Mouse (Mus musculus): ENCODE measurements around the gene 0610037L13Rik. TPM values are rescaled to one million over a fixed set of nuclear protein-coding genes. Genes with fewer than 3 reads are reported as not detected.
A peak's percentile ranks its signal among the peaks of the same experiment; 100 is the strongest.

The 0610037L13Rik gene
- 96.5 and 97.5 TPM in 2 replicates for polyA plus RNA-seq (2014; fragmentation: Nextera tagmentation; extraction: Ambion mirVana)

DNA sequence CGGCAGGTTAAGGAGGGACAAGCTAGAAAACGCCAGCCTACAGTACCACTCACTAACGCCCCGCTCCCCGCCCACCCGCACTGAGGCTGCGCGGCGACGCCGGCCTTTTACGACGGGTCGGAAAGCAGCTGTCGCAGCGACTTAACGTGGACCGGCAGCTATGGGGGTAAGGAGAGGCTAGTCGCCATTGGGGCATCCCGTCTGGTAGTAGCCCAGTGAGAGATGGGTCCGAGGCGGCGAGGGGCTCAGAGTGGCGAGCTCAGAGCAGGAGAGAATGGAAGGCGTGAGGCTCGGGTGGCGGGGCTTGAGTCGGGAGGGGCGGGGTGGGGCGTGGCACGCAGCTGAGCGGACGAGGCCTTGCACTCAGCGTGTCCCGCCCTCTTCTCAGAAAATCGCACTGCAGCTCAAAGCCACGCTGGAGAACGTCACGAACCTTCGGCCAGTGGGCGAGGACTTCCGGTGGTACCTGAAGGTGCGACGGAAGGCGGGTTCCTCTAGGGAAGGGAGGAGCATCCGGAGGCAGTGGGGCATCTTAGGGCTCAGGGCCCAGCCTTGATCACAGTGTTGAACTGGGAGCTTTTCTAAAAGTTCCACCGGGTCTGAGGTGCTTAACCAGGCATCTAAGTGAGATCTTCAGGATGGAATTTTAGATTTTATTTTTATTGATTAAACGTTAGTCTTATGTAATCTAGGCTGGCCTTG, at the start of gene 0610037L13Rik:
TSS of gene 0610037L13Rik (plus strand) at position 83 of the 702 bp plus-strand sequence.
- WGBS: under 1% methylated on average over 45 of the region's 48 CpGs
- H3K4me3 ChIP-seq (replicated peaks; ENCODE audit: low read length): peak within 1 kb of the TSS; percentile 47
- H3K27ac ChIP-seq: peak within 1 kb of the TSS; percentile 95
- peaks cover 52% of the 10 kb centered on the region for H3K36me3 ChIP-seq (replicated peaks; ENCODE audit: control insufficient read depth, insufficient read depth)
- no peaks in the 10 kb centered on the region for H3K9me3 ChIP-seq (ENCODE audit: control insufficient read depth, low read length)
- DNase-seq (ENCODE audit: low spot score): peak; percentile 92
- ATAC-seq (ENCODE audit: low FRiP score): peak; percentile 95
- peak within 1 kb of the TSS; percentile 82 for H3K4me2 ChIP-seq (replicated peaks)
- no peaks in the 10 kb centered on the region for H3K27me3 ChIP-seq (ENCODE audit: control insufficient read depth, insufficient read depth, low read length)
- peaks cover 11% of the 10 kb centered on the region; the same call in 1 of the 2 replicates for H3K4me1 ChIP-seq (replicated peaks; ENCODE audit: control insufficient read depth, insufficient read depth, low read length)
- peak within 1 kb of the TSS; percentile 67 for H3K9ac ChIP-seq

DNA sequence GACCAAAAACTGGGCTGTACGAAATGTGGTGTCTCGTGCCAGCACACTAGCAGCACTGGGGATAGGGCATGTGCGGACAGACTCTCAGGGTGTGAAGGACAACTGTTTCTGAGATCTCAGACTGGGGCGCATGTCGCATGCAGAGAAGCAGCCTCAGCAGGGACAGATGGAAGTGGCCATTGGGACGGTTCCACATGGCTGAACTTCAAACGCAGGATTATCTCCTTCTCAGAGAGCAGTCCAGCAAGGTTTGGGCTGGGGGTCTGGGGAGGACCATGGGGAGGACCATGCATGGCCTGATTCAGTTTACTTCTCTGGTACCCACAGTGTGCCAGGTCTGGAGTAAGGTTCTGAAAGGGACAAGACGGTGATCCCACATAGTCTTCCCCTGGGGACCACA, 45.9 kb upstream of the 0610037L13Rik start:
- Histone ChIP-seq H3K4me3 (replicated peaks; ENCODE audit: low read length) (no peak overlapping the region), H3K27ac (no peak overlapping the region), H3K36me3 (replicated peaks; ENCODE audit: control insufficient read depth, insufficient read depth) (peaks cover 35% of the 10 kb centered on the region), H3K4me1 (replicated peaks; ENCODE audit: control insufficient read depth, insufficient read depth, low read length) (peaks cover 7% of the 10 kb centered on the region; the same call in 1 of the 2 replicates), H3K4me2 (replicated peaks) (no peak overlapping the region), H3K9me3 (ENCODE audit: control insufficient read depth, low read length) (no peaks in the 10 kb centered on the region), H3K27me3 (ENCODE audit: control insufficient read depth, insufficient read depth, low read length) (no peaks in the 10 kb centered on the region), H3K9ac (no peak overlapping the region)
- no peak for ATAC-seq (ENCODE audit: low FRiP score)
- WGBS: 48% methylated on average over 8 of the region's 8 CpGs
- no peak for DNase-seq (ENCODE audit: low spot score)

DNA sequence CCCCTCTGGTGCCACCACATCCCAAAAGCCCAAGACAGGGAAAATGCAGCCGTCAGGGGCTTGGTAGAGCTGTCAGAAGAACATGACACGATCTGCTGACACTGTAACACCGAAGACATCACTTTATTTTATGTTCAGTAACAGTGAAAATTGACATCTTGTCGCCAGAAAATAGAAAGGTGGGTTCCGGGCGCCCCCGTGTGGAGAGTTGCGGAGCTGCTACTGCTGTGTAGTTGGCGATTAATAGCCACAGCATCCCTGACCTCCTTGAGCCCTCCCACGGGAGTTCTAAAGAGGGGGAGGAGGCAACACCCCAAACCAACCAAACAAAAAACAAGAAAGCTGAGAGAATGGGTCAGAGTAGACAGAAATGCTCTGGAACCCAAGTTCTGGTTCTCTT, 44.6 kb upstream of the 0610037L13Rik start:
- H3K4me3 ChIP-seq (replicated peaks; ENCODE audit: low read length): no peak overlapping the region
- no peak overlapping the region for H3K4me2 ChIP-seq (replicated peaks)
- DNase-seq (ENCODE audit: low spot score) (peak; percentile 88), ATAC-seq (ENCODE audit: low FRiP score) (no peak)
- peaks cover 48% of the 10 kb centered on the region for H3K36me3 ChIP-seq (replicated peaks; ENCODE audit: control insufficient read depth, insufficient read depth)
- H3K27me3 ChIP-seq (ENCODE audit: control insufficient read depth, insufficient read depth, low read length): no peaks in the 10 kb centered on the region
- 1% methylated on average over 10 of the region's 10 CpGs for WGBS
- no peaks in the 10 kb centered on the region; the same call in 1 of the 2 replicates for H3K4me1 ChIP-seq (replicated peaks; ENCODE audit: control insufficient read depth, insufficient read depth, low read length)
- no peaks in the 10 kb centered on the region for H3K9me3 ChIP-seq (ENCODE audit: control insufficient read depth, low read length)
- H3K27ac ChIP-seq: no peak overlapping the region
- no peak overlapping the region for H3K9ac ChIP-seq

DNA sequence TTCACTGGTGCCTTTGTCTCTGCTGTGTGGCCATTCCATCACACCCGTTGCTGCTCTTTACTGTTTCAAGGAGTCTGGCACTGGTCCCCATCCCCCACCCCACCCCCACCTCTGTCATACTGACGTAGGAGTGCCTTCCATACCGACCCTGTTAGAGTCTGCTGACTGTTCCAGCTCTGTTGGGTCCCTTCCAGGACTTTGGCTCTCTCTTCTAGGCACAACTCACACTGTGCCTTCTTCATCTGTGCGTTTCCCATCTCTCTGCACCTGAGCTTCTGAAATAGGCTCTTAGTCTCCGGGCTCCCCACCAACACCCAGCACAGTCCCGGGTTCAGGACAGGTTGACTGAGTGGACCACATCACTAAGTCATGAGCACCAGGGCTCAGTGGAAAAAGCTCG, 42.8 kb upstream of the 0610037L13Rik start:
- Histone ChIP-seq H3K36me3 (replicated peaks; ENCODE audit: control insufficient read depth, insufficient read depth) (peaks cover 66% of the 10 kb centered on the region), H3K9ac (no peak overlapping the region), H3K9me3 (ENCODE audit: control insufficient read depth, low read length) (no peaks in the 10 kb centered on the region), H3K27me3 (ENCODE audit: control insufficient read depth, insufficient read depth, low read length) (no peaks in the 10 kb centered on the region), H3K4me1 (replicated peaks; ENCODE audit: control insufficient read depth, insufficient read depth, low read length) (no peaks in the 10 kb centered on the region; the same call in 1 of the 2 replicates), H3K4me2 (replicated peaks) (no peak overlapping the region), H3K4me3 (replicated peaks; ENCODE audit: low read length) (no peak overlapping the region), H3K27ac (no peak overlapping the region)
- no peak for ATAC-seq (ENCODE audit: low FRiP score)
- no peak for DNase-seq (ENCODE audit: low spot score)
- 60% methylated on average over 7 of the region's 7 CpGs for WGBS

DNA sequence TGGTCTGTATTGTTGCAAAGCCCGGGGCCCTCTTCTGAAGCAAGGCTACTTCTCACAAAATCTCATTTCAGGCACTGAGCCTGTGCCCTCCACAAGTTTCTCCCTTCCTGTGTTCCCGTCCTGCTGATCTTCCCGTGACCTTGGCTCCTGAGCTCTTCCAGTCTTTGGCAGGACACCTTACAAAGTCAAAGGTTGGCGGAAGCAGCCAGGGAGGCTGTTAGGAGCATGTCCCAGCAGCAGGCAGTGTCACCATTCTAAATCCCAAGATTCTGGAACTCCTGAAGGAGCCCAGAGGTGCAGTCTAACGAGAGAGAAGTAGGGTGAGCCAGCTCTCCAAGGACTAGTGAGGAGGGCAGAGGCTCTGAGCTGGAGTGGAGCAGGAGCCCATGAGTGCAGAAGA, 41.1 kb upstream of the 0610037L13Rik start:
- ATAC-seq (ENCODE audit: low FRiP score): no peak
- no peaks in the 10 kb centered on the region for H3K9me3 ChIP-seq (ENCODE audit: control insufficient read depth, low read length)
- no peak overlapping the region for H3K4me2 ChIP-seq (replicated peaks)
- H3K27ac ChIP-seq: no peak overlapping the region
- H3K4me1 ChIP-seq (replicated peaks; ENCODE audit: control insufficient read depth, insufficient read depth, low read length): no peaks in the 10 kb centered on the region; the same call in 1 of the 2 replicates
- WGBS: 82% methylated on average over 5 of the region's 5 CpGs
- DNase-seq (ENCODE audit: low spot score): no peak
- H3K36me3 ChIP-seq (replicated peaks; ENCODE audit: control insufficient read depth, insufficient read depth): peaks cover 75% of the 10 kb centered on the region
- no peak overlapping the region for H3K4me3 ChIP-seq (replicated peaks; ENCODE audit: low read length)
- no peak overlapping the region for H3K9ac ChIP-seq
- H3K27me3 ChIP-seq (ENCODE audit: control insufficient read depth, insufficient read depth, low read length): no peaks in the 10 kb centered on the region

DNA sequence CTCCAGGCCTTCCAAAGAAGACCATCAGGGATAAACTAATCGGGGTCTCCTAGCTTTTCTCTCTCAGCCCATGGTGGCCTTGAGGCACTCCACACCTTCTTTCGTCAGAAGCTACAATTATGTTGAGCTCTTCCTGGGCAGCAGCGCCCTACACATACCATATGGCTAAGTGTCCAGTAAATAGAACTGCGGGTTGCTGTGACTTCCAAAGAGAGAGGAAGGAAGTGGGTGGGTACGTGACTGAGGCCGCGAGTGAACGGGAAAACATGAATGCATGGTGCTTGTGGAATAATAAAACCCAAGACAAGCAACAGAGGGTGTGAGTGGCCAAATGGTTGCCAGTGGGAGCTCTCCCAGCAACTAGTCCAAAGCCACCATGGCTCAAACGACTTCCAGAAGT, 40.0 kb upstream of the 0610037L13Rik start:
- Histone ChIP-seq H3K9me3 (ENCODE audit: control insufficient read depth, low read length) (no peaks in the 10 kb centered on the region), H3K36me3 (replicated peaks; ENCODE audit: control insufficient read depth, insufficient read depth) (peaks cover 80% of the 10 kb centered on the region), H3K4me2 (replicated peaks) (no peak overlapping the region), H3K4me1 (replicated peaks; ENCODE audit: control insufficient read depth, insufficient read depth, low read length) (no peaks in the 10 kb centered on the region; the same call in 1 of the 2 replicates), H3K27me3 (ENCODE audit: control insufficient read depth, insufficient read depth, low read length) (no peaks in the 10 kb centered on the region), H3K9ac (no peak overlapping the region), H3K4me3 (replicated peaks; ENCODE audit: low read length) (no peak overlapping the region), H3K27ac (no peak overlapping the region)
- no peak for ATAC-seq (ENCODE audit: low FRiP score)
- 86% methylated on average over 9 of the region's 9 CpGs for WGBS
- no peak for DNase-seq (ENCODE audit: low spot score)

DNA sequence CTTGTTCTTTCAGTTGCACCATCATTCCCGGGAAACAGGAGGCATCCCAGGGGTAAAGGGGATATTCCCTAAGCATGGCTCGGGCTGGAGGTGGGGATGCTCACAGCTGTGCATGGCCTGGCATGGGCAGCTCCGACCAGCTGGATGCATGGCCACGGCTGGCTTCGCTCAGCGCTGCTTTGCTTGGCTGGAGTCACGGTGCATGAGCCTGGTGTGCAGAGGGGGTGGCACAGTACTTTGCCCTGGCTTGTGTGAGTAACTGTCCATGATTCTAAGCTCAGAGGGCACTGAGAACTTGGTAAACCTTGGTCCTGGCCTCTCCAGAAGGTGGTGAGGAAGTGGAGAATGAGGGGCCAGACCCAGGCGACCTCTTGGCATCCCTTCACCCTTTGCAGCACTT, 39.5 kb upstream of the 0610037L13Rik start:
- Histone ChIP-seq H3K4me2 (replicated peaks) (no peak overlapping the region), H3K9me3 (ENCODE audit: control insufficient read depth, low read length) (no peaks in the 10 kb centered on the region), H3K27me3 (ENCODE audit: control insufficient read depth, insufficient read depth, low read length) (no peaks in the 10 kb centered on the region), H3K27ac (no peak overlapping the region), H3K4me3 (replicated peaks; ENCODE audit: low read length) (no peak overlapping the region), H3K36me3 (replicated peaks; ENCODE audit: control insufficient read depth, insufficient read depth) (peaks cover 84% of the 10 kb centered on the region), H3K9ac (no peak overlapping the region), H3K4me1 (replicated peaks; ENCODE audit: control insufficient read depth, insufficient read depth, low read length) (no peaks in the 10 kb centered on the region; the same call in 1 of the 2 replicates)
- ATAC-seq (ENCODE audit: low FRiP score): no peak
- no peak for DNase-seq (ENCODE audit: low spot score)
- 92% methylated on average over 8 of the region's 8 CpGs for WGBS

DNA sequence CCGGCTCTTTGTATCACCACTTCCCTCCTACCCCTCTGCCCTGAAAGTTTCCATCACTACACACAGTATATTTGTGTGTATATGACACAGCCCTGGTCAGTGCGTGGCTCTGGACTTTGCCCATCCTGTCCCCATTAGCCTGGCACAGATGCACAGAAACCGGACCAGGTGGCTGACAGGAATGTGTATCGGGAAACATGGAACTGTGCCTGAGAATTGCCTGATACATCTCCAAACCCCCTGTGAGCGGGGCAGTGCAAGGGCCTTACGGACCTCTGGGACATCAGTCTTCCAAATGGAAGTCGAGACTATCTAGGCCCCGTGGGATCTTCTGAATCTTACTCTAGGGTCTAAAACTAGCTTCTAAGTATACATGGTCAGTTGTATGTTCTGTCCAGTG, 36.3 kb upstream of the 0610037L13Rik start:
- WGBS: 91% methylated on average over 8 of the region's 8 CpGs
- no peak overlapping the region for H3K27ac ChIP-seq
- H3K4me1 ChIP-seq (replicated peaks; ENCODE audit: control insufficient read depth, insufficient read depth, low read length): no peaks in the 10 kb centered on the region
- ATAC-seq (ENCODE audit: low FRiP score) (no peak), DNase-seq (ENCODE audit: low spot score) (no peak)
- no peak overlapping the region for H3K4me3 ChIP-seq (replicated peaks; ENCODE audit: low read length)
- peaks cover 98% of the 10 kb centered on the region for H3K36me3 ChIP-seq (replicated peaks; ENCODE audit: control insufficient read depth, insufficient read depth)
- H3K4me2 ChIP-seq (replicated peaks): no peak overlapping the region
- no peaks in the 10 kb centered on the region for H3K27me3 ChIP-seq (ENCODE audit: control insufficient read depth, insufficient read depth, low read length)
- no peaks in the 10 kb centered on the region for H3K9me3 ChIP-seq (ENCODE audit: control insufficient read depth, low read length)
- no peak overlapping the region for H3K9ac ChIP-seq

DNA sequence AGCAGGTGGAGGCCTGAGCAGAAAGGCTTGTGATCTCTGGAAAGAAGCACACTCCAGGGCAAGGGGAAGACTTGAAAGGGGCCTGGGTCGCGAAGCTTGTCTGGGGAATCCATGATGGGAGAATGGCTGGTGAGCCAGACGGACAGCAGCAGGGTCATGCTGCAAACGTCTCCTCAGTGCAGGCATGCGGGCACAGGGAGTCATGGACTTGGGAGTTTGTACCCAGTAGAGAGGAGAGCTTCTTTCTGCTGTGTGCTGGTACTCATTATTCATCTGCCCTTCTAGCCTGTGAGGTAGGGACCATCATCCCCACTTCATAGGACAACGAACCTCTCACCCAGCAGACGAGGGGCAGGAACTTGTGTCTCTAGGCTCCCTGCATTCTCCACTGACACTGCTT, 35.8 kb upstream of the 0610037L13Rik start:
- H3K27me3 ChIP-seq (ENCODE audit: control insufficient read depth, insufficient read depth, low read length): no peaks in the 10 kb centered on the region
- H3K9me3 ChIP-seq (ENCODE audit: control insufficient read depth, low read length): no peaks in the 10 kb centered on the region
- no peak for DNase-seq (ENCODE audit: low spot score)
- H3K27ac ChIP-seq: no peak overlapping the region
- H3K9ac ChIP-seq: no peak overlapping the region
- H3K4me3 ChIP-seq (replicated peaks; ENCODE audit: low read length): no peak overlapping the region
- H3K4me1 ChIP-seq (replicated peaks; ENCODE audit: control insufficient read depth, insufficient read depth, low read length): no peaks in the 10 kb centered on the region
- no peak overlapping the region for H3K4me2 ChIP-seq (replicated peaks)
- 92% methylated on average over 7 of the region's 7 CpGs for WGBS
- H3K36me3 ChIP-seq (replicated peaks; ENCODE audit: control insufficient read depth, insufficient read depth): peaks cover 98% of the 10 kb centered on the region
- no peak for ATAC-seq (ENCODE audit: low FRiP score)
